Mouse (Mus musculus) effector memory CD4-positive, alpha-beta T cell, adult 7 months (primary cell): ENCODE results near the gene Ano7. TPM values are rescaled to one million over a fixed set of nuclear protein-coding genes. Genes with fewer than 3 reads are reported as not detected.

Source experiments
- polyA plus RNA-seq: library from polyadenylated mRNA; unstranded; fragments of 100-300 nt; shearing (Covaris generic); gene quantifications from one replicate; pipeline ENCODE4 v1.2.1, GENCODE M21; 2017

The Ano7 gene
- not detected for polyA plus RNA-seq

DNA sequence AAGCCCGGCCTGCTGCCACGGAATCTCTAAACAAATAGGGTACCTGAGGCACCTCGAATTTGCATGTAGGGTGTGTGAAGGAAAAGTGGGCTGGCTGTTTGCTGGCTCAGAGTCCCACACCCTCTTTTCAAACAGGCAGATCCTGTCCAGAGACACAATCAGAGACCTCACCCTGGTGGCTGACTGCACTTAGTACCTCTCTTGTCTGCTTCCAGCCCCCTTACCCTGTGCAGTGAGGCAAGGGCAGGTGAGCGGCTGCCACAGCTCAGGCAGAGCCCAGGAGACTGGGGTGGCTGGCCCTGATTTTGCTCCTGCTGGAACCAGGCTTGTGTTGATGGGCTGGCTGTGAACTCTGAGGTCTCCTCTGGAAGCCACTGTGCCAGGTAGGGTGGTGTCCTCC, at the start of gene Ano7:
Gene Ano7 (plus strand): TSS at position 266 of the 400 bp plus-strand sequence.

DNA sequence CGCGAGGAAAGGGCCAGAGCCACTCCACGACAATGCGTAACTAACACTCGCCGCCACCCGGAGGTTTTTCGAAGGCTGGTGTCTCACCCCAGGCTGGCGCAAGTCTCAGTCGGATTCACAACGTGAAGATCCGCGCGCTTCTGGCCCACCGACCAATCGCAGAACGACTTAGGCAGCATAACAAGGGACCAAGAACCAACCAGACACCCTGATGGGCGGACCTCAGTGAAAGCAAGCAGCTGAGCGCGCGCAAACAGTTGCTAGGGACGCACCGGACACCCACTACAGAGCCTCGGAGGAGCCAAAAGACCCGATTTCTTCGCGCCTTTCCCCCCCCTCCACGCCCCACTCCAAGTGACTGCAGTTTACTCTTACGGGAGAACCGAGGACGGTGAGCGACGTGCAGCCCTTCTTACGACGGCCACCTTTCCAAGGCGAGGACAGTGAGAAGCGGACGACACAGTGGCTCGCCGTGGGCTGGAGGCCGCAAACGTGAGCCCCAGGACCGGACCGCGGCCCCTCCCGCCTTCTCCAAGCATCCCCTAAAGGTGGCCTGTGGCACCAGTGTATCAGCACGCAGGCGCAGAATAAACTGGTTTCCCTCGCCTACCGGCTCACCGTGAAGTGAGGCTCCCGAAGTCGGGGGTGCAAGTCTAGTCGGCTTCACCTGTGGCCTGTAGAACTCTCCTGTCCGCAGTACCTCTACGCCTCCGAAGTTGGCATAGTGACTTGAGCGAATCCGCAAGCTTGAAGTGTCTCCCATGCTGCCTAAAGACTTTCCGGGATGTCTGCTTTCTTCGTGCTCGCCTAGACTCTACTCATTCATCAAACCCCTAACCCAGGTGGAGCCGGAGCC, 30.9 kb upstream of the Ano7 start, which contains the start of the genes Ppp1r7 and Pask:
Gene Ppp1r7 (plus strand): TSS at position 207 of the 856 bp plus-strand sequence.
Gene Pask (minus strand): TSS at position 835 of the 856 bp plus-strand sequence.

Other genes starting within 250 kb of the Ano7 start
- not detected for gene Agxt, start 238.7 kb upstream of the Ano7 start, polyA plus RNA-seq
- gene 2310007B03Rik, start 213.0 kb upstream of the Ano7 start, polyA plus RNA-seq = not detected
- 0.11 TPM for gene Crocc2, start 205.2 kb upstream of the Ano7 start, polyA plus RNA-seq
- gene Sned1, start 138.1 kb upstream of the Ano7 start, polyA plus RNA-seq = not detected
- gene Mterf4, start 68.0 kb upstream of the Ano7 start, polyA plus RNA-seq = 10.0 TPM
- gene Ppp1r7, start 31.1 kb upstream of the Ano7 start, polyA plus RNA-seq = 42.4 TPM
- 0.28 TPM for gene Pask, start 30.4 kb upstream of the Ano7 start, polyA plus RNA-seq
- gene Hdlbp, start 104.9 kb downstream of the Ano7 start, polyA plus RNA-seq = 81.3 TPM
- 2.5 TPM for gene Farp2, start 138.1 kb downstream of the Ano7 start, polyA plus RNA-seq